Mouse (Mus musculus) limb, embryonic 11.5 days (tissue): ENCODE results near the gene Rint1. TPM values are rescaled to one million over a fixed set of nuclear protein-coding genes. Genes with fewer than 3 reads are reported as not detected.

Experiments used
- ATAC-seq: fragments of 200-750 bp; cut with Nextera tagmentation; 2 replicates; pipeline ENCODE4 v1.8.0; 2017; ENCODE audit warnings: low read depth; ENCODE audit not compliant: insufficient number of reproducible peaks, low FRiP score, low TSS enrichment
- DNase-seq: peaks from one replicate; pipeline ENCODE4 v3.0.0-alpha.2; 2015; ENCODE audit warnings: low spot score
- H3K27ac ChIP-seq: fragments of 300-500 bp; sonication (generic); replicated peaks from 2 replicates; pipeline ENCODE4 v1.5.1; 2014; ENCODE audit warnings: low read depth, mild to moderate bottlenecking, low read length
- H3K27me3 ChIP-seq: fragments of 300-500 bp; sonication (generic); 2 replicates; pipeline ENCODE4 v1.6.1; 2014; ENCODE audit warnings: mild to moderate bottlenecking, low read length, mixed read lengths; ENCODE audit not compliant: control insufficient read depth, insufficient read depth
- H3K36me3 ChIP-seq: fragments of 300-500 bp; sonication (generic); 2 replicates; pipeline ENCODE4 v1.6.1; 2014; ENCODE audit warnings: mild to moderate bottlenecking, low read length, moderate library complexity, mixed read lengths; ENCODE audit not compliant: control insufficient read depth, insufficient read depth
- H3K4me1 ChIP-seq: fragments of 300-500 bp; sonication (generic); 2 replicates; pipeline ENCODE4 v1.6.1; 2014; ENCODE audit warnings: low read length, mixed read lengths; ENCODE audit not compliant: control insufficient read depth, insufficient read depth
- H3K4me2 ChIP-seq: fragments of 300-500 bp; sonication (generic); 2 replicates; pipeline ENCODE4 v1.6.1; 2014; ENCODE audit warnings: low read depth, mild to moderate bottlenecking, moderate library complexity; ENCODE audit not compliant: severe bottlenecking
- H3K4me3 ChIP-seq: fragments of 300-500 bp; sonication (generic); 2 replicates; pipeline ENCODE4 v1.5.1; 2014; ENCODE audit warnings: low read depth, low read length
- H3K9ac ChIP-seq: fragments of 300-500 bp; sonication (generic); 2 replicates; pipeline ENCODE4 v1.6.1; 2014; ENCODE audit warnings: mild to moderate bottlenecking, low read length
- H3K9me3 ChIP-seq: fragments of 300-500 bp; sonication (generic); 2 replicates; pipeline ENCODE4 v1.6.1; 2016; ENCODE audit warnings: low read length; ENCODE audit not compliant: control insufficient read depth
- WGBS: fragments of 180-500 bp; shearing (Covaris S2); extraction: QIAGEN DNeasy Blood & Tissue Kit; methylation state at CpG from one replicate; pipeline ENCODE4 v1.1.7; 2014; 5-methylcytosine and 5-hydroxymethylcytosine counted together
- polyA plus RNA-seq: library from polyadenylated mRNA; unstranded; fragments of >200 nt; fragmentation: Nextera tagmentation; extraction: Ambion mirVana; gene quantifications from 2 replicates; pipeline ENCODE4 v1.2.1, GENCODE M21; 2014

Gene Rint1
- polyA plus RNA-seq, 1 experiment from 2014 or later: 31.2 TPM

DNA sequence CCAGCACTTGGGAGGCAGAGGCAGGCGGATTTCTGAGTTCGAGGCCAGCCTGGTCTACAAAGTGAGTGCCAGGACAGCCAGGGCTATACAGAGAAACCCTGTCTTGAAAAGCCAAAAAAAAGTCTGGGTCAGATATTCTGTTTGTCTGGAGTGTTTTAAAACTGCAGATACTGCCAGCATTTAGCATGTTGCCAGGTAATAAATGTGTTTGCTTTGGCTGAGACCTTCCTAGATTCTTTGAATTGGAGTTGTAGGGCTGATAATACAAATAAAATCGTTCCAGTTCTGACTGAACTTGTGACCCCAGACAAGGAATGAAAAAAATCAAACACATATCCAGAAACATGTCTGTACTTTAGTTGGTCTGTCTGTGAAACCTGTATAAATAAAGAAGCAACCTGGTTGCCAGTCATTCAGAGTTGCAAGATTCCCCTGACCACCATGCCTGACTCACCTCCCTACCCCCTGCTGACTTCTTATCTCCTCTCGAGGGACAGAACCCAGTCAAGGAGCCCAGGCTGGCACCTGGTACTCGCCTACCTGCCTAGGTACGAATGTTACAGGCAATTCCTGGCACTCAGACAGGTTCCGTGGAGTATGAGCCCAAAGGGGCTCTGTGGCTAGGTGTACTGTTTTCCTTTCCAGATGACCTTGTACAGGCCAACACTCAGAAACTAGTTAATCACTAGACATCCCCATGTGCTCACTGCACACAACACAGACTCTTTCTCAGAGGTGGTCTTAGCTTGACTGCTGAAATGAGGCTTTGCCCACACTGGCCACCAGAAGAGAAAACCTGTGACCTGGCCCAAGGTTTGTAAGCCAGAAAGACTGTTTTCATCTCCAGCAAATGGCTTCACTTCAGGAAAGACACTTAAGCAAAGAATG, 75.9 kb downstream of the Rint1 start:
- ATAC-seq: no peak
- WGBS: 88% methylated on average over 7 of the region's 7 CpGs
- no peak overlapping the region for H3K27ac ChIP-seq

DNA sequence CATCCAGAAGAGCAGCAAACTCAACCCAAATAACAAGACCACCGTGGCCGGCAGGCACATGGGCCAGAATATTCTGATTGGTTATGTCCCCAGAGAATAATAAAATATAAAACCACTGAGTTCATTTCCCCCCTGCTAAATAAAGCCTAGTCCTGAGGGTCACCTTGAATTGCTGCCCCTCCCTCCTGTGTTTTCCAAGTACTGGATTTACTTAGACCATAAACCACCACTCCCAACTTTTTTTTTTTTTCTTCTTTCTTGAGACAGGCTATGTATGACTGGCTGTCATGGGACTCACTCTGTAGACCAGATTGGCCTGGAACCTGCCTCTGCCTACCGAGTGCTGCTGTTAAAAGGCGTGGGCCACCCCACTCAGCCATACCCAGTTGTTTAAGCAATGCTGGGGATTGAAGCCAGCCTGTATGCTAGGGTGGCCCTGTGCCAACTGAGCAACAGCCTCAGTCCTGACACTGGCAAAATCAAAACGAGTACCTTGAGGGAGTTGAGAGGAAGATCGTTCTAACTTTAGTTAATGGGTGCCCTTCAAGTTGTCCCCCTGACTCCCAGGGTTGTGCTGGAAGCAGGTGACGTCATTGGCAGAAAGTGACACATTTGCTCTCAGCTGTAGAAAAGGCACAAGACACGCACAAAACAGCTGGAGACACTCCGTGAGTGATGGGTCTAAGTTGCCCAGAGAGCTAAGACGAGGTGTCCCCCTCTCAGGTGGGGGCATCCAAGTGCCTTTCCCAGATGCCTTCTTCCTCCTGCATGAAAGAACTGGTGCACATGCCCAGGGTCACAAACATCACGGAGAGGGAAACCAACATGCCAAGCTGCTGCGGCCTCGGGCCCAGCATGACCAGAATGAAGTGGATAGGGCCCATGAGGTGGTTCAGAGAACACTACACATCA, 76.8 kb downstream of the Rint1 start:
- peaks cover 3% of the 10 kb centered on the region; the same call in 1 of the 2 replicates for H3K36me3 ChIP-seq
- H3K4me2 ChIP-seq: no peak overlapping the region
- DNase-seq (no peak), ATAC-seq (no peak)
- H3K27ac ChIP-seq: no peak overlapping the region
- H3K4me1 ChIP-seq: no peaks in the 10 kb centered on the region
- 89% methylated on average over 13 of the region's 13 CpGs for WGBS
- no peak overlapping the region for H3K9ac ChIP-seq
- H3K27me3 ChIP-seq: no peaks in the 10 kb centered on the region
- H3K9me3 ChIP-seq: no peaks in the 10 kb centered on the region
- H3K4me3 ChIP-seq: no peak overlapping the region

More for the DNA sequence above, 75.9 kb downstream of the Rint1 start:
- no peak overlapping the region for H3K4me2 ChIP-seq
- H3K4me3 ChIP-seq: no peak overlapping the region
- peaks cover 5% of the 10 kb centered on the region; the same call in 1 of the 2 replicates for H3K36me3 ChIP-seq
- no peaks in the 10 kb centered on the region for H3K9me3 ChIP-seq
- DNase-seq: no peak
- no peaks in the 10 kb centered on the region for H3K4me1 ChIP-seq
- H3K27me3 ChIP-seq: no peaks in the 10 kb centered on the region
- no peak overlapping the region for H3K9ac ChIP-seq

DNA sequence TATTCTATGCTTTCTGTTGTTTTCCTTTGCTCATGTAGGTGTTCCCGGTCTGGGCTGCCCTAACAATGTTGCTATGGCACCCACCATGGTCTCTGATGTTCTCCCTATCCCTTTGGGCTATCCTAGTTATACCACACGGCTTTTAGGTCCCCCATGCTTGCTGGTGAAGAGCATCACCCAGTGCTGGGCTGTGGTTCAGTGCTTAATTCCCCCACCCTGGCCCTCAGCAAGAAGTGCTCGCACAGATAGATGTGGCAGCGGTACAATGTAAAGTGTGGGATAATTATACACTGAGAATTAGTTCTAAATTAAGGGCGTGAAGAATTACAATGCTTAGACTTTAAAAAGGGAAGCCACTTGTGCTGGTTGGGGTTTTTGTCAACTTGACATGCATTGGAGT, 78.4 kb downstream of the Rint1 start:
- WGBS: 92% methylated on average over 5 of the region's 5 CpGs
- Histone ChIP-seq H3K27ac (no peak overlapping the region), H3K9ac (no peak overlapping the region), H3K4me2 (no peak overlapping the region), H3K4me3 (no peak overlapping the region), H3K36me3 (no peaks in the 10 kb centered on the region), H3K9me3 (no peaks in the 10 kb centered on the region), H3K4me1 (no peaks in the 10 kb centered on the region), H3K27me3 (no peaks in the 10 kb centered on the region)
- DNase-seq (no peak), ATAC-seq (no peak)

Other genes starting within 250 kb of the Rint1 start
- gene Srpk2, start 103.1 kb upstream of the Rint1 start, polyA plus RNA-seq: 57.2 and 61.0 TPM in 2 replicates
- 34.5 and 38.2 TPM in 2 replicates for gene Pus7, start 4.0 kb upstream of the Rint1 start, polyA plus RNA-seq
- gene Tomm7, start 56.5 kb downstream of the Rint1 start, polyA plus RNA-seq: 145 and 153 TPM in 2 replicates
- 29.2 and 32.7 TPM in 2 replicates for gene Fam126a, start 243.0 kb downstream of the Rint1 start, polyA plus RNA-seq